Mouse (Mus musculus) neural tube, embryonic 13.5 days (tissue): ENCODE data around the gene Gfpt2. TPM values are rescaled to one million over a fixed set of nuclear protein-coding genes. Genes with fewer than 3 reads are reported as not detected.

Experiments used
- ATAC-seq: fragments of 200-750 bp; cut with Nextera tagmentation; 2 replicates; pipeline ENCODE4 v1.8.0; 2017; ENCODE audit warnings: low read depth, mild to moderate bottlenecking, moderate TSS enrichment, moderate library complexity
- H3K27ac ChIP-seq: fragments of 300-500 bp; sonication (generic); replicated peaks from 2 replicates; pipeline ENCODE4 v1.5.1; 2015; ENCODE audit warnings: moderate library complexity, mild to moderate bottlenecking, inconsistent platforms
- H3K27me3 ChIP-seq: fragments of 300-500 bp; sonication (generic); 2 replicates; pipeline ENCODE4 v1.6.1; 2015; ENCODE audit warnings: mild to moderate bottlenecking, inconsistent platforms
- H3K36me3 ChIP-seq: fragments of 300-500 bp; sonication (generic); 2 replicates; pipeline ENCODE4 v1.6.1; 2015; ENCODE audit warnings: mild to moderate bottlenecking, inconsistent platforms
- H3K4me1 ChIP-seq: fragments of 300-500 bp; sonication (generic); replicated peaks from 2 replicates; pipeline ENCODE4 v1.6.1; 2015; ENCODE audit warnings: inconsistent platforms
- H3K4me2 ChIP-seq: fragments of 300-500 bp; sonication (generic); 2 replicates; pipeline ENCODE4 v1.6.1; 2015; ENCODE audit warnings: inconsistent platforms, mild to moderate bottlenecking, moderate library complexity
- H3K4me3 ChIP-seq: fragments of 300-500 bp; sonication (generic); 2 replicates; pipeline ENCODE4 v1.5.1; 2015; ENCODE audit warnings: mild to moderate bottlenecking, inconsistent platforms
- H3K9ac ChIP-seq: fragments of 300-500 bp; sonication (generic); 2 replicates; pipeline ENCODE4 v1.6.1; 2015; ENCODE audit warnings: moderate library complexity, mild to moderate bottlenecking, inconsistent platforms
- H3K9me3 ChIP-seq: fragments of 300-500 bp; sonication (generic); 2 replicates; pipeline ENCODE4 v1.6.1; 2016; ENCODE audit warnings: inconsistent platforms
- WGBS: fragments of 180-500 bp; shearing (Covaris S2); methylation state at CpG from one replicate; pipeline ENCODE4 v1.1.7; 2015; 5-methylcytosine and 5-hydroxymethylcytosine counted together
- microRNA-seq: library from miRNA; unstranded; fragments of <30 nt; microRNA quantifications from one replicate; pipeline ENCODE4, GENCODE M21; 2016
- polyA plus RNA-seq: library from polyadenylated mRNA; unstranded; fragments of >200 nt; fragmentation: Nextera tagmentation; extraction: Ambion mirVana; gene quantifications from 2 replicates; pipeline ENCODE4 v1.2.1, GENCODE M21; 2015

The Gfpt2 gene
- polyA plus RNA-seq, 1 experiment from 2014 or later = 4.6 TPM

GRCm38 (mm10) chr11:49876948-49877817 lies 83.2 kb downstream of the Gfpt2 start:
- 79% methylated on average over 8 of the region's 8 CpGs for WGBS
- Histone ChIP-seq H3K4me2 (no peak overlapping the region), H3K9ac (no peak overlapping the region), H3K4me1 (peaks cover 15% of the 10 kb centered on the region), H3K27ac (0 out of 2 replicates have a peak overlapping the region, but pooled peaks have one; percentile 7), H3K27me3 (no peaks in the 10 kb centered on the region), H3K4me3 (no peak overlapping the region), H3K9me3 (no peaks in the 10 kb centered on the region), H3K36me3 (peaks cover 57% of the 10 kb centered on the region)
- ATAC-seq = peak; percentile 43

DNA sequence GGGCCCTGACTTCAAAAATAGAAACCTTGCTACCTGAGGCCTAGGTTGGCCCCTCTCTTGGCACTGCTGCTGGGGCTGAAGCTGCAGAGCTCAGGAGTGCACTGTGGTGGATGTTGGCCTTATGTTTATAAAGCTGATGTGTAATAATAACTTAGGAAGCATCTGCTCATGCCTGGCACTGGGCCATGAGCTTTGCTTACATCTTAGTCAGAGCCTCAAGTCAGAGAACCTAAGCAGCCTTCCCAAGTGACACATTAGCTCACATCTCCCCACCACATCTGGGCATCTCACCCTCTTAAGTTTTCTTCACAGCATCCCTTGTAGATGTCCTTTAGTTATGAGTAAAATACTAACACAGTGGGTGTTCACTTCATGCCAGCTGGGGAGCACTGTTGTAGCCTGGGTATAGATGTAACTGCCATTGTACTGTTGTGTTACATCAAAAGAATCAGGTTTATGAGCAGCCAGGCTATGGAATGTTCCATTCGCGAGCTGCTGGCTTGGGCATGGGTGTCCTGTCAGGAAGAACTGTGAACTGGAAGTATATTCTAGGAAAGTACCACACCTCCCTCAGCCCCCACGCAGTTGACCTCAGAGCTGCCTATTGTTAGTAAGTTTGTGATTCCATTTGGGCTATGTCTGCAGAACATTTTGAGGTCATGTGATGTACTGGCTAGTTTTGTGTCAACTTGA lies 86.1 kb downstream of the Gfpt2 start:
- Histone ChIP-seq H3K27me3 (no peaks in the 10 kb centered on the region), H3K4me3 (no peak overlapping the region), H3K36me3 (peaks cover 60% of the 10 kb centered on the region), H3K9me3 (no peaks in the 10 kb centered on the region), H3K27ac (no peak overlapping the region), H3K9ac (no peak overlapping the region), H3K4me1 (peaks cover 15% of the 10 kb centered on the region), H3K4me2 (no peak overlapping the region)
- ATAC-seq = no peak
- 93% methylated on average over 3 of the region's 3 CpGs for WGBS

DNA sequence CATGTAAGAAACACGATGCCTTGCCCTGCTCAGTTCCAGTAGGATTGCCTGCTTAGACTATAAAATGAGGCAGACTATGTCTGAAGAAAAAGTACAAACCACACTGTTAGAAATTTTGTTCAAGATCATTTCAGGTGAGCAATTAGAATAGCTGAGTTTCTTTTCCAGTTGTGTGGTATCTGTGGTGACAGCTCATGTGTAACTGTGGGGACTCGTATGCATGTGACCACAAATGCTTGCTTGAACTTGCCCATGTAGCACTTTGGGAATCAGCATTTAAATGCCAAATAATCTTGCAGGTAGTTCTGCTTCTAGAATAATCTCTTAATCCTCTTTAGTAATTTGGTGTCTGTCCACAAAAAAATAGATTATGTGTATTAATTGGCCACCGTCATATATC lies 89.4 kb downstream of the Gfpt2 start:
- Histone ChIP-seq H3K9me3 (no peaks in the 10 kb centered on the region), H3K4me2 (no peak overlapping the region), H3K36me3 (peaks cover 53% of the 10 kb centered on the region), H3K27ac (no peak overlapping the region), H3K9ac (no peak overlapping the region), H3K27me3 (no peaks in the 10 kb centered on the region), H3K4me3 (no peak overlapping the region), H3K4me1 (no peaks in the 10 kb centered on the region)
- ATAC-seq = no peak
- WGBS = 95% methylated on average over 3 of the region's 3 CpGs

Small RNA genes lying within 50 kb of the gene (microRNA-seq; reads per million reads assigned to microRNA genes)
- not detected for gene Gm23813

Other genes starting within 250 kb of the Gfpt2 start
- gene Olfr1380, start 237.3 kb upstream of the Gfpt2 start, polyA plus RNA-seq = not detected in 2 replicates
- gene Flt4, start 184.9 kb upstream of the Gfpt2 start, polyA plus RNA-seq = 2.4 and 2.6 TPM in 2 replicates
- gene Scgb3a1, start 130.6 kb upstream of the Gfpt2 start, polyA plus RNA-seq = not detected in 2 replicates
- gene Cnot6, start 81.5 kb upstream of the Gfpt2 start, polyA plus RNA-seq = 42.8 and 52.8 TPM in 2 replicates
- 56.0 and 63.4 TPM in 2 replicates for gene Mapk9, start 52.6 kb downstream of the Gfpt2 start, polyA plus RNA-seq
- 17.8 and 18.9 TPM in 2 replicates for gene Rasgef1c, start 107.7 kb downstream of the Gfpt2 start, polyA plus RNA-seq
- 59.2 and 64.2 TPM in 2 replicates for gene Rnf130, start 231.2 kb downstream of the Gfpt2 start, polyA plus RNA-seq